Mouse (Mus musculus): ENCODE measurements around the gene Dock2.

DNA sequence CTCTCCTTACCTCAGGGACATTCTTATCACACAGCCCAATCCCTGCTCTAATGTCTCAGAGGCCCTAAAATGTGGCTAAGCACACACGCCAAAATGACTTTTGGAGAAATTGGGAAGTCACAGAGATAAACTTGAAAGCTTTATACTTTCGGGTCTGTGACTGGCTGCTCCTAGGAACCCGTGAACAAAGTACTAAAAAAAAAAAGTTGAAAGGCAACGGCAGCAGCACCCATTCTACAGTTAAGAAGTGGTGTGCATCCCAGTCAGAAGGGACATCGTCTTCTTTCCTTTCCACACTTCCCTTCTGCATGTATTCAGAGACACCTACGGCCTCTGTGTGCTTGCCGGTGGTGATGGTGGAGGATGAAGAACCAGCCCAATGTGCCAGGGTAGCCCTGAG lies 483.6 kb downstream of the Dock2 start:
- TF ChIP-seq POLR2A (IDR thresholded peaks at IDR 0.05; ENCODE audit: borderline replicate concordance, extremely low read depth, insufficient read depth, insufficient read length, poor library complexity, severe bottlenecking) = no peak
- no peak for TF ChIP-seq CTCF (IDR thresholded peaks at IDR 0.05; ENCODE audit: borderline replicate concordance, extremely low read depth, insufficient read depth, insufficient read length)
